Mouse (Mus musculus): ENCODE measurements at regions not wholly inside any gene's neighbourhood (a gene's known extent, or its start where the extent isn't known, plus 50 kb on each side); places are given as distances from the start of the nearest gene placed in this dataset.

- TF ChIP-seq CTCF (IDR thresholded peaks at IDR 0.05; ENCODE audit: borderline replicate concordance, control insufficient read depth, extremely low read depth, insufficient read depth, low read length, poor library complexity) (no peak), POLR2A (IDR thresholded peaks at IDR 0.05; ENCODE audit: control insufficient read depth, extremely low read depth, insufficient read depth, low read length, poor library complexity) (no peak)
These were observed 78.3 kb downstream of the Asb1 start for GRCm38 (mm10) chr1:91618527-91619135.
